Mouse (Mus musculus) megakaryocyte, embryonic 14.5 days (primary cell): ENCODE results near the gene Erc1. TPM values are rescaled to one million over a fixed set of nuclear protein-coding genes. Genes with fewer than 3 reads are reported as not detected.

Source experiments
- H3K27me3 ChIP-seq: replicated peaks from 2 replicates; pipeline ENCODE3; 2012; ENCODE audit warnings: inconsistent platforms
- H3K36me3 ChIP-seq: replicated peaks from 2 replicates; pipeline ENCODE3; 2012; ENCODE audit warnings: low read length, inconsistent platforms, mixed read lengths
- H3K4me1 ChIP-seq: 2 replicates; pipeline ENCODE4 v1.6.1; 2012; ENCODE audit warnings: inconsistent platforms
- H3K4me3 ChIP-seq: replicated peaks from 2 replicates; pipeline ENCODE3; 2012; ENCODE audit warnings: moderate library complexity, mild to moderate bottlenecking, inconsistent platforms
- H3K9me3 ChIP-seq: 2 replicates; pipeline ENCODE4 v1.6.1; 2012; ENCODE audit warnings: inconsistent platforms
- FLI1 ChIP-seq: IDR thresholded peaks from 2 replicates; pipeline ENCODE4 v1.6.1; 2012; ENCODE audit warnings: low read length, inconsistent platforms, mixed read lengths
- GATA1 ChIP-seq: IDR thresholded peaks from 3 replicates; pipeline ENCODE4 v1.6.1; 2012; ENCODE audit warnings: mixed read lengths, low read length, inconsistent platforms, borderline replicate concordance
- polyA plus RNA-seq: library from polyadenylated mRNA; stranded (reverse); fragments of >175 nt; gene quantifications from 2 replicates; pipeline ENCODE4 v1.2.3, GENCODE M21; 2012; ENCODE audit warnings: low replicate concordance; ENCODE audit not compliant: insufficient read depth

Erc1 gene
- polyA plus RNA-seq, 1 experiment: 1.1 TPM

DNA sequence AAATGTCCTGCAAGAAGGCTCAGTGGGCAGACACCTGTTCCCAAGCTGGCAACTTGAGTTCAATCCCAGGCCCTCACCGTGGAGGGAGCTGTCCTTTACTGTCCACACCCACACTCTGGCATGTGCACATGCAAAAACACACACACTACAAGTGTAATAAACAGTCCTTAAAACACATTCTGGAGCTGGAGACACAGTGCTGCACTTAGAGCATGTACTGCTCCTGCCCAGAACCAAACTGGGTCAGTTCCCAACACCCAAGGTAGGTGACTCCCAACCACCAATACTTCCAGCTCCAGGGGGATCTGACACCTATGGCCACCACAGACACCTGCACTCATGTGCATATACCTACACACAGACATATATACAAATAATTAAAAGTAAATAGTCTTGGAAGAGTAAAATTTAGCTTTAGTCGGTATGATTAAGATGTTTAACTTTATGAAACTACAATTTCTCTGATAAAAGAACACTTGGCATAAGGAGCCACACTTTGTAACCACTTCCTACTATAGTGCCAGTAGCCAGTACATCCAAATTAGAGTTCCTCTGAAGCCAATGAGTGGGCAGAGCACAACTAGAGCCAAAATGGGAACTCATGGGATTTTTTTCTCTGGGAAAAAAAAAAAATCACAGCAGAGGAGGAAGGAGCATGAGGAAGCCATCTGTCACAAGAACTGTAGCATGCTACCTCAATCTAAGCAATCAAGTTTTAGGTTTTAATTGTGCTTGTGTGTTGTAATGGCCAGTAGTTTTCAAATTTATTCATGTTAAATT lies 39.1 kb downstream of the Erc1 start:
- TF ChIP-seq FLI1 (no peak), GATA1 (no peak)
- Histone ChIP-seq H3K36me3 (no peaks in the 10 kb centered on the region), H3K27me3 (no peaks in the 10 kb centered on the region)

DNA sequence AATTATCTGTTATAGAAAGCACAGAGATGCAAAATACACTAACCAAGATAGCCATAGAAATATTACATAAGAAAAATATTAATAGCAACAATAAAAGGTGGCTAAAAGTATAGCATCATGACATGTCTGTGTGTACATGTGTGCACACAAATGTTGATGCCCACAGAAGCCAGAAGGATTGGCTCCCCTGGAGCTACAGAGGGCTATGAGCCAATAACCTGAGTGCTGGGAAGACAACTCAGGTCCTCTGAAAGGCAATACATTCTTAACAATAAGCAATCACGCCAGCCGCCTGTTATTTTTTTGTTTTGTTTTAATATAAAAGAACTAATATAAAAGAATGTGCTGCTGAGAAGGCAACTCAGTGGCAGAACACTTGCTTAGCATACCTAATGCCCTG lies 44.7 kb downstream of the Erc1 start:
- no peaks in the 10 kb centered on the region for H3K9me3 ChIP-seq
- TF ChIP-seq FLI1 (no peak), GATA1 (no peak)
- no peaks in the 10 kb centered on the region for H3K27me3 ChIP-seq
- peaks cover 4% of the 10 kb centered on the region for H3K36me3 ChIP-seq
- H3K4me3 ChIP-seq: no peak overlapping the region
- H3K4me1 ChIP-seq: peaks cover 14% of the 10 kb centered on the region

More for the DNA sequence above, 39.1 kb downstream of the Erc1 start:
- Histone ChIP-seq H3K4me3 (no peak overlapping the region), H3K9me3 (no peaks in the 10 kb centered on the region), H3K4me1 (no peaks in the 10 kb centered on the region)

DNA sequence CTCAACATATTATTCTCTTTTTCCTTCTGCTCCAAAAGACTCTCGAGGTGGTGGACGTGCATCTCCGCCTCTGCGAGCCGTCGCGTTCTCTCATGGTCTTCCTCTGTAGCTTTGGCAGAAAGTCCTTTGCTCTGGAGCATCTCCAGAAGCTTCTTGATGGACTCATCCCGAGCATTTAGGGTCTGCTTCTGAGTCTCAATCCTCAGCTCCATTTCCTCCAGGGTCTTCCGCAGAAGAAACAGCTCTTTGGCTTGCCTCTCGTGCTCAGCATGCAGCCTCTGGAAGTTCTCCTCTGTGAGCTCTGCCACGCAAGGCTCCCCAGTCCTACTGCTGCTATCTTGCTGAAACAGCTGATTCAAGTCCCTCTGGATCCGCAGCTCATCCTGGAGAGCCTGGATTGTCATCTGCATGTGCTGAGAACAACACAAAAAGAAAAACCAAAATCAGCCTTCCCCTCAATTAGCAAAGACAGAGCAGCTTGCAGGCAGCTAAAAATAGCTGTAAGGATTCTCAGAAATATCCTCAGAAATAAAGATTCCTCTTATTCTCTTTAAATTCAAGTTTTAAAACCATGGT lies 51.0 kb downstream of the Erc1 start:
- H3K4me1 ChIP-seq: peaks cover 12% of the 10 kb centered on the region
- no peaks in the 10 kb centered on the region for H3K27me3 ChIP-seq
- H3K9me3 ChIP-seq: no peaks in the 10 kb centered on the region
- peaks cover 22% of the 10 kb centered on the region for H3K36me3 ChIP-seq
- TF ChIP-seq GATA1 (no peak), FLI1 (no peak)
- H3K4me3 ChIP-seq: no peak overlapping the region

DNA sequence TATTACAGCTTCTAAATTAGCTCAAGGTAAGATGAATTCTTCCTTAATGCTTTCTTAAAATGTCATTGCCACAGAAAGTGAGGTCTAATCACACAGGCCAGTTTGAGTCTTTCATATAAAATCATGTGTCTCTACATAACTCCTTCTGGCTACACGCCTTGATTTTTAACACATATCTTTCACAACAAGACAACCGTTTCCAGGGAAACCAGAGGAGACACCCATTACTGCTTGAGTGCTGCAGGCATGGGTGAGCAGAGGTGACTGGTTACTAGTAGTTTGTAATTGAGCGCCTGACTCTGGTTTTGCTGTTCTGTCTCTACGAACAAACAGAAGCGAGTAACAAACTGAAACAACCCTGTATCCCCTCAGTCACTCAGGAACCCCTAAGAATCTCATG lies 51.7 kb downstream of the Erc1 start:
- TF ChIP-seq GATA1: no peak
- no peak for TF ChIP-seq FLI1
- Histone ChIP-seq H3K27me3 (no peaks in the 10 kb centered on the region), H3K36me3 (peaks cover 20% of the 10 kb centered on the region), H3K9me3 (no peaks in the 10 kb centered on the region), H3K4me3 (no peak overlapping the region), H3K4me1 (peaks cover 7% of the 10 kb centered on the region)

DNA sequence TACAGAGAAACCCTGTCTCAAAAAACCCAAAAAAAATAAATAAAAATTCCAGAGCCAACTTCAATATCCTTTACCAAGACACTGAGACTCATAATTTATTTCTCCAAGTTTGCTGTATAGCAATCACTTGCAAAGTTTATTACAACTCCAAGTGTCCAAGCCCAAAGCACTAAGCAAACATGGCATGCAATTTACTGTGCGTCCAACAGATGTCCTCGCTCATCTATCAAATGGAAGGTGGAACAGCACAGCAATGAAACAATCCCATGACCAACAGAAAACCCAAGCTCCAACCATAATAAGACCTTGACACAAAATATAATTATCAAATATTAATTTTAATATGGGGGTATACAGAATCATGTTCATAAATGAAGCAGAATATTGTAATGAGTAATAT lies 55.4 kb downstream of the Erc1 start:
- no peak overlapping the region for H3K4me3 ChIP-seq
- no peaks in the 10 kb centered on the region for H3K27me3 ChIP-seq
- TF ChIP-seq GATA1: no peak
- TF ChIP-seq FLI1: no peak
- no peaks in the 10 kb centered on the region for H3K9me3 ChIP-seq
- peaks cover 23% of the 10 kb centered on the region for H3K36me3 ChIP-seq
- 0 out of 2 replicates have a peak, but pooled peaks cover 3% of the 10 kb centered on the region for H3K4me1 ChIP-seq

DNA sequence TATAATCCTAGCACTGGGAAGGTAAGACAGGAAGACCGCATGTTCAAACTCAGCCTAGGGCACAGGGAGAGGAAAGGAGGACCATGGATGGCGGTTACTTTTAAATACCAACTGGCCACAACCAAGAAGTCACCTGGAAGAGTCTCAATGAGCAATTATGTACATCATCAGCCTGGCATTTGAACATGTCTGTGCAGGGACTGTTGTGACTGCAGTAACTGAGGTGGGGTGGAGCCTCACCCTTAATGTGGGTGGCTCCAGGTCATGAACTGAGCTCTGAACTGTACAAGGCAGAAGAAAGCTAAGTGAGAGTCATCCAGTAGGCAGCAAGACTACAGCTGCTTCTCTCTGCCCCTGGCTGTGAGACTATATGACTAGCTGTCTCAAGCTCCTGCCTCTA lies 65.6 kb downstream of the Erc1 start:
- Histone ChIP-seq H3K9me3 (no peaks in the 10 kb centered on the region), H3K36me3 (peaks cover 27% of the 10 kb centered on the region), H3K4me1 (0 out of 2 replicates have a peak, but pooled peaks cover 3% of the 10 kb centered on the region), H3K27me3 (no peaks in the 10 kb centered on the region), H3K4me3 (no peak overlapping the region)
- TF ChIP-seq FLI1: no peak
- TF ChIP-seq GATA1: no peak

DNA sequence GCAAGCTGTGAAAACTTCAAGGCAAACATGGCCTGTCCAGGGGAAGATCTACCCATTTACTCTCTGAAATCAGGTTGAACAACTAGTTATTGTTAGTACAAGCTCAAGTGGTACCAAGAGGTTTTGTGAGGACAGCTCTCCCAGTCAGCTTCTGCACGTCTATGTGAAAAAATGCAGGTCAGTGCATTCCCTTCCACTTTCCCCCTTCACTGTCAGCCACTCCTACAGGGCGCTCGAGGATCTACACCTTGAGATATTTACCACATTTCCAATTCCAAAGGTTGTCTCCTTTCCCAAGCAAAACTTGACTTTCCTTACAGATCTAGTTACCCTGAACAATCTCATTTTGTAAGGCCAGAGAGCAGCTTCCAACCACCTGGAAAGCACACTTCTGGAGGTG lies 66.9 kb downstream of the Erc1 start:
- Histone ChIP-seq H3K4me1 (0 out of 2 replicates have a peak, but pooled peaks cover 3% of the 10 kb centered on the region), H3K36me3 (peaks cover 28% of the 10 kb centered on the region), H3K27me3 (no peaks in the 10 kb centered on the region), H3K4me3 (no peak overlapping the region), H3K9me3 (no peaks in the 10 kb centered on the region)
- TF ChIP-seq GATA1 (no peak), FLI1 (no peak)

DNA sequence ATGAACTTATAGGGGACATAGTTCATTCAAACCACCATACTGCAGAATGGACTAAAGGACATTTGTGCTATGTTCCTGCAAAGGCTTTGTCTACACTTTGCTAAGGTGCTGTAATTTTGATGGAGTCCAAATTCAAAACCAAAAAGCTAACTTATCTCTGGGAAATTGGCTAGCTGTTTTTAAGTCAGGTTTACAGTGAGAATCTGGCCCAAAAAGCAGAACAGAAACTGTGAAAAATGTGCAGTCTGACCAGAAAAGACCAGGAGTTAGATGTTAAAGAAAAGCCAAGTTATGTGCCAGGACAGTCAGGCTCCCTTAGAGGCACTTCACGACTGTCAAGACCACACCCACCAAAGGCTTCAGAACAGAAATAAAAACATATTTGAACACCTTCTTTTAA lies 79.2 kb downstream of the Erc1 start:
- Histone ChIP-seq H3K27me3 (no peaks in the 10 kb centered on the region), H3K4me1 (peaks cover 5% of the 10 kb centered on the region; the same call in 1 of the 2 replicates), H3K4me3 (no peak overlapping the region), H3K36me3 (peaks cover 8% of the 10 kb centered on the region), H3K9me3 (no peaks in the 10 kb centered on the region)
- TF ChIP-seq FLI1 (no peak), GATA1 (no peak)

DNA sequence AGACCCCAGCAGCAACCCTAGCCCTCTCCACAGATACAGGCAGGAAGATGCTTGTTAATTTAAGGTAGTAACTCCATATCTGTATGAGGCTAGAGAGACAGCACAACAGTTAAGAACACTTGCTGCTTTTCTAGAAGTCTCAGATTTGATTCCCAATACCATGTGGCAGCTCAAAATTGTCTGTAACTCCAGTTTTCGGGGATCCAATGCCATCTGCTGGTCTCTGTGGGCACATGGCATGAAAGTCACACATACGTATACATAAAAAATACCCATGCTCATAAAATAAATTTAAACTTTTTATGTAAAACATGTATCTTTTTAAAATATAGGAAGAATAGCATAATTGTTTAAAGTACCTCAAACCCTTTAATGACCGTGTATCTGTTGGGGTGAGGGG lies 83.6 kb downstream of the Erc1 start:
- no peak for TF ChIP-seq GATA1
- no peak for TF ChIP-seq FLI1
- Histone ChIP-seq H3K9me3 (no peaks in the 10 kb centered on the region), H3K36me3 (peaks cover 10% of the 10 kb centered on the region), H3K4me3 (no peak overlapping the region), H3K4me1 (peaks cover 7% of the 10 kb centered on the region; the same call in 1 of the 2 replicates), H3K27me3 (no peaks in the 10 kb centered on the region)

DNA sequence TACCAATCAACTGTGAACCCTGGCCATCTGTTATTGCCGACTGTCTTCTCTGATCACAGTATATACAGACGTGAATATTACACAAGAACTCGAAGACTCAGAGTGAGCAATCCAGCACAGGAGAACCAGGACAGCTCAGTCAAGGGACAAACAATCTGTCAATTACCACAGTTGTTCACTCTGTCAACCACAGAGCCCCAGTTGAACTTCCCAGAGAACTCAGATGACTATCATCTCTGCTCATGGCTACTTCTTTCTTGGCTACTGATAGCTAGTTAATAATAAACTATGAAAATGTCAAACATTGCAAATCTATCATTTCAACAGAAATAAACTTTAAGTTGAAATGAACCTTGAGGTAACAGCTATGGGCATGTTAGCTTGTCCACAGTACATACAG lies 88.1 kb downstream of the Erc1 start:
- TF ChIP-seq FLI1: no peak
- no peak for TF ChIP-seq GATA1
- peaks cover 10% of the 10 kb centered on the region for H3K4me1 ChIP-seq
- H3K9me3 ChIP-seq: no peaks in the 10 kb centered on the region
- H3K36me3 ChIP-seq: peaks cover 10% of the 10 kb centered on the region
- no peaks in the 10 kb centered on the region for H3K27me3 ChIP-seq
- H3K4me3 ChIP-seq: no peak overlapping the region
